Mouse (Mus musculus) forebrain, embryonic 10.5 days (tissue): ENCODE measurements around the gene 6430571L13Rik. TPM values are rescaled to one million over a fixed set of nuclear protein-coding genes. Genes with fewer than 3 reads are reported as not detected.

ENCODE experiments used
- DNase-seq: peaks from one replicate; pipeline ENCODE4 v3.0.0-alpha.2; 2017; ENCODE audit warnings: low spot score; ENCODE audit errors: extremely low spot score
- H3K27ac ChIP-seq: fragments of 300-500 bp; sonication (generic); 2 replicates; pipeline ENCODE4 v1.5.1; 2016; ENCODE audit warnings: mild to moderate bottlenecking
- H3K27me3 ChIP-seq: fragments of 300-500 bp; sonication (generic); 2 replicates; pipeline ENCODE4 v1.6.1; 2016; ENCODE audit warnings: mild to moderate bottlenecking; ENCODE audit not compliant: poor library complexity, severe bottlenecking
- H3K36me3 ChIP-seq: fragments of 300-500 bp; sonication (generic); replicated peaks from 2 replicates; pipeline ENCODE4 v1.6.1; 2016; ENCODE audit warnings: mild to moderate bottlenecking, moderate library complexity
- H3K4me1 ChIP-seq: fragments of 300-500 bp; sonication (generic); 2 replicates; pipeline ENCODE4 v1.6.1; 2016
- H3K4me3 ChIP-seq: fragments of 300-500 bp; sonication (generic); 2 replicates; pipeline ENCODE4 v1.5.1; 2016; ENCODE audit warnings: mild to moderate bottlenecking, moderate library complexity
- H3K9me3 ChIP-seq: fragments of 300-500 bp; sonication (generic); 2 replicates; pipeline ENCODE4 v1.6.1; 2016; ENCODE audit warnings: mild to moderate bottlenecking, moderate library complexity
- WGBS: fragments of 180-500 bp; shearing (Covaris S2); methylation state at CpG from one replicate; pipeline ENCODE4 v1.1.7; 2016; 5-methylcytosine and 5-hydroxymethylcytosine counted together
- polyA plus RNA-seq: library from polyadenylated mRNA; unstranded; fragments of >200 nt; fragmentation: Nextera tagmentation; extraction: Ambion mirVana; gene quantifications from 2 replicates; pipeline ENCODE4 v1.2.1, GENCODE M21; 2016

The 6430571L13Rik gene
- polyA plus RNA-seq, 1 experiment from 2014 or later: 1.6 TPM

DNA sequence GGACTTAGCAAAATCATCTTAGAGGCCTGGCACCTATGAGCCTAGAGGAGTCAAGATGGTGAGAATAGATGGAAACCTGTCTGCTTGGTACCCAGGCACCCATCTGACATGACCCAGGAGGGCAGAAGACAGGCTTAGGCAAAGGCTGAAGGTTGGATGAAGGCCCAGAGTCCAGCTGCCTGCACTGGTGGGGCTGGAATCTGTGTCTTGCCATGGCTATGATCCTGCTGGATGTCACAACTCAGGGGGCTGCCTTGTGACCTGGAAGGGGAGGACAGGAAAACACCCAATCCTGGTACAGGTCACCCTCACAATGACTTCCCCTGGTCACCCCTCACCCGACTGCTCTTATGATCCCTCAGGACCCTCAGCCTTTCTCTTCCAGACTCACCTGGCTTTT, 14.4 kb downstream of the 6430571L13Rik start:
- no peak overlapping the region for H3K4me3 ChIP-seq
- H3K27ac ChIP-seq: no peak overlapping the region
- peaks cover 28% of the 10 kb centered on the region for H3K27me3 ChIP-seq
- DNase-seq: no peak
- H3K36me3 ChIP-seq: no peaks in the 10 kb centered on the region
- WGBS: 76% methylated on average over 1 of the region's 1 CpGs
- no peaks in the 10 kb centered on the region for H3K9me3 ChIP-seq
- H3K4me1 ChIP-seq: peaks cover 7% of the 10 kb centered on the region

DNA sequence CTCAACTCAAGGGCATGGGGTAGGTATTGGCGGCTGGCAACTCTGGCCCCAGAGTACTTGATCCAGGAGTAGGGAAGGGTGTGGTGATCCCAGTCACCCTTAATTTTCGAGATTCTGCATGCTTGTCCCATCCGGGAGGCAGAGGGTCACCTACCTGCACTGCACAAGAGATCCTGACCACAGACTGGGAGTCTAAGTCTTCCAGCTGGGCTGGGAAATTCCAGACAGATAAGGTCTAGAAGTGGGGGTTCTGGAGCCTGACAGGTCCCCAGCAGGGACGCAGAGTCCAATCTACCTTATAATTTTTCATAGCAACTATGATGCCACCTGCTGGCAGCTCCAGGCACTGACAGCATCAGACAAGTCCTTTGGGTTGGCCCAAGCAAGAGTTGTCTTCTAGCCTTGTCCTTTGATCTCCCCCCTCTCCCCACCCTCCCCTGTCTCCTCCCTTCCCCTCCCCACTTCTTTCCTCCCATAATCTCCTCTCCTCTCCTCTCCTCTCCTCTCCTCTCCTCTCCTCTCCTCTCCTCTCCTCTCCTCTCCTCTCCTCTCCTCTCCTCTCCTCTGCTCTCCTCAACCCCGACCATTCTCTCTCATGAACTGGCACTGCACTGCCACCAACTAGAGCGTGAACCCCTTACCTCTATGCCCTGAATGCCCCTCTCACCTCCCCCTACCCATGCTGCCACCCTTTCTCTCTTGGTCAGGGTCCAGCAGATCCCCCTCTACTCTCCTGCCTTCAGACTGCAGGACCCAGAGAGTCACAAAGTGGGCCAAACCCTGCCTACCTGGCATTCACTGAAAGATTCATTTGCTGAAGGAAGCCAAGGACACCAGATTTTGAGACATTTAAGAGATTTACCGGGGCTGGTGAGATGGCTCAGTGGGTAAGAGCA, 15.7 kb downstream of the 6430571L13Rik start:
- H3K27me3 ChIP-seq: peaks cover 28% of the 10 kb centered on the region
- no peaks in the 10 kb centered on the region for H3K9me3 ChIP-seq
- 62% methylated on average over 6 of the region's 7 CpGs for WGBS
- DNase-seq: peak; percentile 50
- peaks cover 14% of the 10 kb centered on the region for H3K4me1 ChIP-seq
- no peak overlapping the region for H3K4me3 ChIP-seq
- no peak overlapping the region for H3K27ac ChIP-seq
- H3K36me3 ChIP-seq: no peaks in the 10 kb centered on the region

DNA sequence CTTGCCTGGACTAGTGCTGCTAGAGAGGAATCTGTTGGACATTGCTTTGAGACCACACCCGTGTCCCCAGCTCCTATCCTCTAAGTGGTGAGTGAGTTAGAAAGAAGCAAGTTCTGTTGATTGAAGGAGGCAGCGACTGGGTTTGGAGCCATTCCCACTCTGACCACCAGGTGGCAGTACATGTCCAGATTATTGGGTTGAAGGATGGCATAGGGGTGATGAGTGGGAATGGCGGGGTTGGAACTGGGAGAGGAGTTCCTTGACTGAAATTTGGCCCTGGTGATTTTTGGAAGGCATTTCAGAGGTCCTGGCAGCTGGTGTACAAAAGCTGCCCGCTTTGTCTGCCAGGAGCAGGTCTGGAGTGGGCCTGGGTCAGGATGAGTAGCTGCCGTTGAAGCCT, 17.2 kb downstream of the 6430571L13Rik start:
- H3K9me3 ChIP-seq: no peaks in the 10 kb centered on the region
- WGBS: 20% methylated on average over 5 of the region's 5 CpGs
- no peaks in the 10 kb centered on the region for H3K36me3 ChIP-seq
- no peak overlapping the region for H3K27ac ChIP-seq
- no peak overlapping the region for H3K4me3 ChIP-seq
- DNase-seq: peak; percentile 86
- H3K27me3 ChIP-seq: peaks cover 28% of the 10 kb centered on the region
- H3K4me1 ChIP-seq: peaks cover 20% of the 10 kb centered on the region

DNA sequence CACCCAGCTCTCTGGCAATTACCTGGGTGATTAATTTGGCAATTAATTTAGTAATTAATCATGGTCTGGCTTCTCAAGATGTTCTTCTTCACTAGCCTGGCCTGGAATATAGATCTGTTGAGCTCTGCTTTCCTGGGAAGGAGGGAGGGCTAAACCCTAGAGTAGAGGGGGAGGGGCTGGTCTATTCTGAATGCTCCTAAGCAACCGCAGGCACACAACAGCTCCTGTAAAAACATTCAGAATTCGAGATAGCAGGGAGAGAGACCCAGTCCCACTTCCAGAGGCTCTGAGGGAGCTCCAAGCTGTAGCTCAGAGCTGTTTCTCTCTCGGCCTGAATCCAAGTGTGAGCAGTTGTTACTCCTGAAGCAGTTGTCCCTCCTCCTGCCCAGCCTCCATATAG, 20.6 kb downstream of the 6430571L13Rik start:
- no peaks in the 10 kb centered on the region for H3K36me3 ChIP-seq
- 28% methylated on average over 3 of the region's 3 CpGs for WGBS
- H3K4me3 ChIP-seq: no peak overlapping the region
- H3K27ac ChIP-seq: peak overlapping the region; percentile 2; the same call in 1 of the 2 replicates
- no peak for DNase-seq
- no peaks in the 10 kb centered on the region for H3K9me3 ChIP-seq
- H3K4me1 ChIP-seq: peaks cover 20% of the 10 kb centered on the region
- peaks cover 15% of the 10 kb centered on the region for H3K27me3 ChIP-seq

DNA sequence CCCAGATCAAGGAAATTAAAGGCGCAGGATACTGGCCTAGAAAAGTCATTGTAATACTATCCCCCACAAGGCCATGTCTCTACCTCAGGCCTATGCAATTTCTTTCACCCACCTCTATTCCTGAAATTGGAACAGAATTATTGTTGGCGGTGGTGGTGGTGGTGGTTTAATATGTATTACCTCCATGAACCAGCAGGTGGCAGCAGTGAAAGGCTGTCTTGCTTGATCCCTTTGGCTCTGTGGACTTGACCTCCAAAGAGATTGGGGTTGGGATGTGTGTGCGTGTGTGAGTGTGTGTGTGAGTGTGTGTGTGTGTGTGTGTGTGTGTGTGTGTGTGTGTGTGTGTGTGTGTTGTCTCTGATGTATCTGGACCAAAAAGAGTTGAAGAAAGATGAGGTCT, 26.2 kb downstream of the 6430571L13Rik start:
- Histone ChIP-seq H3K36me3 (no peaks in the 10 kb centered on the region), H3K9me3 (no peaks in the 10 kb centered on the region), H3K27me3 (peaks cover 46% of the 10 kb centered on the region), H3K4me3 (no peak overlapping the region), H3K27ac (no peak overlapping the region), H3K4me1 (peaks cover 24% of the 10 kb centered on the region)
- DNase-seq: peak; percentile 63
- WGBS: 5% methylated on average over 3 of the region's 3 CpGs

DNA sequence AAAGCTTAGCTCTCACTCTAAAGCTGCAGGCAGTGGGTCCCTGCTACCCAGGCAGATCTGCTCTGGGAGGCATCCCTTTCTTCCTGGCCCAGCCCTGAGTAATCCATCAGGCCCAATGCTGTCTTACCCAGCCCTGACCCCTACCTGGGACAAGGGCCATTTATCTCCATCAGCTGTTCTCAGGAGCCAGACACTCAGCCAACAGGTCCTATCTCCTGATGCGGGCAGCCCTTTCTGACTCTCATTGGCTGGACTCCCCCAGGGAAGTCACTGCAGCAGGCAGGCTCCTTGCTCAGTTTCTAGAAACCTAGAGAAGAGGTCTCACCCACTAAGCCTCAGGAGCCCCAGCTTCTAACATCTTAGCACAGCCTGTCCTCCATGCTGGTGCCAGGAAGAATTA, 27.9 kb downstream of the 6430571L13Rik start:
- no peaks in the 10 kb centered on the region for H3K36me3 ChIP-seq
- no peak overlapping the region for H3K4me3 ChIP-seq
- peaks cover 55% of the 10 kb centered on the region for H3K27me3 ChIP-seq
- H3K4me1 ChIP-seq: peaks cover 17% of the 10 kb centered on the region
- WGBS: 88% methylated on average over 1 of the region's 1 CpGs
- H3K27ac ChIP-seq: no peak overlapping the region
- no peak for DNase-seq
- H3K9me3 ChIP-seq: no peaks in the 10 kb centered on the region

DNA sequence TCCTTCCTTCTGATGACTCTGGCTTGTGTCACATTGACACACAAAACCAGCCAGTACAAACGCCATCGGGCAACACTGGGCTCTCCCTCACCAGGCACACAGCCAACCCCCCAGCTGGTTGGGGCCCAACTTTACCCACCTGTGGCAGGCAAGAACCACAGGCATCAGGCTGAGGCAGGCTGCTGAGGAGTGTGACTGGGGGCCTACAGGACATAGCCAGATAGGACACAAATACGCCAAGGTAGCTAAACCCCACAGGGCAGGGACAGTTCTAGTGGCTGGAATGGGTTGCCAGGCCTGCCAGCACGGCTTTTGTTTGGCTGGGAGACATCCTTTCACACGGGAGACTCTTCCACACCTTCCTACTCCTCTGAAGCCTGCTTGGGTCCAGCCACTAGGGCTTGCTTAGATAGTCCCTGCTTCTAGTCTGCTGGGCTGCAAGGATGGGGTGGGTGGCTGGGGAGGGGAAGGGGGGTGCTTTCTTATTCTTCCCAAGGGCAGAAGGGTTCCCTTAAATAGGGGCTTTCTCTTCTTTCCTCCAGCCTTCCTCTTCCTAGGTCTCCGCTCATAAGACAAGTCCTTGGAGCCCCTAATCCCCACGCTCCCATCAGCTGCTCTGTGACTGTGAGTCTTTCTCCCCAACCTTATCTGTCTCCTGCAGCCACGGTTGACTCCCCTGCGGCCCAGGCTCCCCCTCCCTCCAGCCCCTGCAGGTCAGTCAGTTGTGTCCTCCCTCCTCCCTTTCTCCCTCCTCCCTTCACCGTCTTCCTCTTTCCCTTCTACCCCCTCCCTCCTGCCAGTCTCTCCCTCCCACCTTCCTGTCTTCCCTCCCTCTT, 29.1 kb downstream of the 6430571L13Rik start:
- 43% methylated on average over 10 of the region's 10 CpGs for WGBS
- Histone ChIP-seq H3K36me3 (no peaks in the 10 kb centered on the region), H3K9me3 (no peaks in the 10 kb centered on the region), H3K4me3 (no peak overlapping the region), H3K27me3 (peaks cover 66% of the 10 kb centered on the region), H3K27ac (peak overlapping the region; percentile 67), H3K4me1 (peaks cover 19% of the 10 kb centered on the region)
- no peak for DNase-seq

DNA sequence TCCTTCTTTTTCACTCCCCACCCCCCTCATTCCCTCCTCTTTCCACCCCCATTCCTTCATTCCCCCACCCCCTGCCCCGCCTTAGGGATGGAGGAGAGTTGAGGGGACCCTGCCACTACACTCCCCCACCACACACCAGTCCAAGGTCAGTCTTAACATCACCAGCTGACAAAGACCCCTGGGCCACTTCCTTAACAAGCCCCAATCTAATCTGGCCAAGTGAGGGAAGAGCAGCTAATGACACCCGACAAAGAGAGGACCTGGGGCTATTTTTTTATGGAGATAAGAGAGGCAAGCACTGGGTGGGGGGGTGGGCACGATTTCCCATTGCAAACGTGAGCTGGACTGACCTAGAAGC, 29.7 kb downstream of the 6430571L13Rik start:
- H3K27ac ChIP-seq: peak overlapping the region; percentile 67; the same call in 1 of the 2 replicates
- WGBS: 13% methylated on average over 4 of the region's 4 CpGs
- no peaks in the 10 kb centered on the region for H3K9me3 ChIP-seq

DNA sequence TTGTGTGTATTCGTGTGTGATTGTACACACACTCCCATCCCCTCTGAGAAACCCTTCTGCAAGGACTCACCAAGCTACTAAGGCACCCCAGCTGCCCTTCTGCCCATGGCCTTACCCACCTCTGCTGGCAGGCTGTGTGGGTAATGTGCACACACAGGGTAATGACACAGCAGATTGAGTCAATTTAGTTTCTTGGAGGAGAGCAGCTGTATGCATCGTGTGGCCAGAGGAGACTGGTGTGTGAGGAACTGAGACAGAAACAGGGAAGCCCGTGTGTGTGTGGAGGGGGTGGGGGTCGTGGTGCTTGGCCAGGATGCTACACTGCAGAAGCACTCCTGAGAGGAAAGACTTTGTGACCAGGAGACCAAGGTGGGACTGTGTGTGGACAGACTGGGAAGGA, 32.0 kb downstream of the 6430571L13Rik start:
- H3K27me3 ChIP-seq: peaks cover 88% of the 10 kb centered on the region
- no peaks in the 10 kb centered on the region for H3K36me3 ChIP-seq
- no peak overlapping the region for H3K27ac ChIP-seq
- H3K4me1 ChIP-seq: peaks cover 34% of the 10 kb centered on the region
- H3K9me3 ChIP-seq: no peaks in the 10 kb centered on the region
- DNase-seq: no peak
- no peak overlapping the region for H3K4me3 ChIP-seq
- 77% methylated on average over 4 of the region's 4 CpGs for WGBS

More for the DNA sequence above, 29.7 kb downstream of the 6430571L13Rik start:
- H3K4me1 ChIP-seq: peaks cover 25% of the 10 kb centered on the region
- no peak for DNase-seq
- no peaks in the 10 kb centered on the region for H3K36me3 ChIP-seq
- H3K4me3 ChIP-seq: no peak overlapping the region
- H3K27me3 ChIP-seq: peaks cover 72% of the 10 kb centered on the region

DNA sequence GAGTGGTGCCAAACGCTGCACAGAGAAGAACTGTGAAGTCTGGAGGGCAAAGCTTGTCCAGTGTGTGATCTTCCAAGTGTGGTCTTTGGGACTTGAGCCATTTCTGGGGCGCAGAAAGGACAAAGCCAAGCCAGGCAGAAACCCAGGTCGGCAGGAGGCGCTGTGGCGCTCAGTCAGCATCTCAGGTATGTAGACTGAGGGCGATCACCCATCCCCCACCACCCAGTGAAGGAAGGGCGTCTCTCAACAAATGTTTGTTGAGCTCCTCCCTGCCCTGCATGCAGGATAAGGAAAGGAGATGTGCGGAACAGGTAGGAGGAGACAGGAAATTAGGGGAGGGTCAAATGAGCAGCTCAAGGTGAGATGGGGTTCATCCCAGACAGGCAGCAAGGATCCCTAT, 34.2 kb downstream of the 6430571L13Rik start:
- peak; percentile 42 for DNase-seq
- Histone ChIP-seq H3K27ac (no peak overlapping the region), H3K4me1 (peaks cover 45% of the 10 kb centered on the region), H3K9me3 (no peaks in the 10 kb centered on the region), H3K36me3 (no peaks in the 10 kb centered on the region), H3K27me3 (peaks cover 89% of the 10 kb centered on the region), H3K4me3 (no peak overlapping the region)
- 5% methylated on average over 8 of the region's 8 CpGs for WGBS

DNA sequence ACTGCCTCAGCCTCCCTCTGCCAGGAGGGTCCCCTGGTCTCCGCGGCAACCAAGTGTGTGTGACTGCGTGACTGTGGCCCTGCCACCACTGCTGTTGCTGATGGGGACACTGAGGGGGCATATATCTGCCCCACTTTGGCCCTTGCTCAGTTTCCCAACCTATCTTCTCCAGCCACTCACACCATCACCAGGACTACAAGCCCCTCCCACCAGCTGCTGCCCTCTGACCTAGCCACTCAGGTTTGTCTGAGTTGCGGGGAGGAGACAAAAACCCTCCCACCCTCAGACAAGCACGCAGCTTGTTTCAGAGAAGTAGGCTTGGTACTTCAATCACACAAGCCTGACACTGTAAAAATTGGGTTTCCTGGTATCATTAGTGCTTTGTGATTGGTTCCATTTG, 35.0 kb downstream of the 6430571L13Rik start:
- DNase-seq: no peak
- H3K4me1 ChIP-seq: peaks cover 36% of the 10 kb centered on the region
- H3K4me3 ChIP-seq: no peak overlapping the region
- peaks cover 91% of the 10 kb centered on the region for H3K27me3 ChIP-seq
- 23% methylated on average over 5 of the region's 5 CpGs for WGBS
- no peak overlapping the region for H3K27ac ChIP-seq
- H3K36me3 ChIP-seq: no peaks in the 10 kb centered on the region
- no peaks in the 10 kb centered on the region for H3K9me3 ChIP-seq

DNA sequence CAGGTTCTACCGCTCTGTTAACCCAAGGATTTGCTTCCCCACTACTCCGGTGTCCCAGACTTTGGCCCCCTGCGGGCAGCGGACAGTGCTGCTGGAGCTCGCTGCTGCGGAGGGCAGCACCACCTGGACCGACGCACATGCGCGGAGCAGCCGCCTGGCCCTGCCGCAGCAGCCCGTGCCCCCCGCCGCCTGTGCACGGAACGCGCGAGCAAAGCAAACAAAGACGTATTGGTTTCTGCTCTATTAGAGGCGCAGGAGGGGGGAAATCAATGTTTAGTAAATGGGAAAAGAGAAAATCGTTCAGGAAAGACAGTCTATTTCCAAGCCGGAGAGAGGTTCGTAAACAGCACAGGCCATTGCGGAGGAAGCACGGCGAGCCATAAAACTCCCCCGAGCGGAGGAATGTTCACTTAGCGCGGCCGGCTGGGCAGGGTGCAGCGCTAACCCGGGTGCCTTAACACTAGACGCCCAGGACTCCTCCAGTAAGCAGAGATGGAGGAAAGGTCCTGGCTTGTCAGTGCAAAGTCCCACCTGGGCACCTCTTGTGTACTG, 37.6 kb downstream of the 6430571L13Rik start:
- DNase-seq: peak; percentile 55
- peak overlapping the region; percentile 54 for H3K27ac ChIP-seq

More for the DNA sequence above, 37.6 kb downstream of the 6430571L13Rik start:
- Histone ChIP-seq H3K4me3 (peak overlapping the region; percentile 57), H3K36me3 (no peaks in the 10 kb centered on the region), H3K27me3 (peaks cover 99% of the 10 kb centered on the region), H3K4me1 (peaks cover 33% of the 10 kb centered on the region), H3K9me3 (no peaks in the 10 kb centered on the region)
- under 1% methylated on average over 35 of the region's 35 CpGs for WGBS
